Mouse (Mus musculus): ENCODE measurements around the gene Nmi. TPM values are rescaled to one million over a fixed set of nuclear protein-coding genes. Genes with fewer than 3 reads are reported as not detected.
"Not testable (repeated sequence)": the region's sequence is repeated elsewhere in the genome, so short reads cannot be mapped to it uniquely, and the experiment has no call there.

The Nmi gene
- polyA plus RNA-seq (2012; fragmentation: generic; extraction: Trizol): 3.2 TPM

DNA sequence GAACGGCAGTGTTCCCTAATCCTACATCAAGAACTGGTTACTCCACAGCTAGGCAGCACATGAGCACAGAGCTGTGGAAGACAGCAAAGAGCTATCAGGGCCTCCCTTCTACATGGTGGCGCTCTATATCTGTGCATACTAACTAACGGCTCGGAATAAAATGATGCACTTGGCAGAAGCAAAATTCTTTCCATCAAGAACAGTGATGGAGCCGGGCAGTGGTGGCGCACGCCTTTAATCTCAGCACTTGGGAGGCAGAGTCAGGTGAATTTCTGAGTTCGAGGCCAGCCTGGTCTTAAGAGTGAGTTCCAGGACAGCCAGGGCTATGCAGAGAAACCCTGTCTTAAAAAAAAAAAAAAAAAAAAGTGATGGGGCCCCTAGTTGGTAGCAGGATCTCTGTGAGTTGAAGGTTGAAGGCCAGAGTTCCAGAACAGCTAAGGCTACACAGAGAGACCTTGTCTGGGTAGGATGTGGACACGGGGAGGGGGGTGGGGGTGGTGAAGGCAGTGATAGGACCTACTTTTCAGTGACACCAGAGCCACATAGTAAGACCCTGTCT, at the start of gene Nmi:
TSS of gene Nmi (minus strand) at position 85 of the 559 bp plus-strand sequence.
- H3K36me3 ChIP-seq (ENCODE audit: control insufficient read depth, insufficient read depth): no peaks in the 10 kb centered on the region
- TF ChIP-seq CEBPB (IDR thresholded peaks at IDR 0.05; ENCODE audit: insufficient read depth, poor library complexity, severe bottlenecking): no peak
- H3K4me2 ChIP-seq (ENCODE audit: low read depth): peak within 1 kb of the TSS; percentile 84
- H3K27me3 ChIP-seq (ENCODE audit: control insufficient read depth, insufficient read depth, insufficient read length): no peaks in the 10 kb centered on the region
- H3K79me2 ChIP-seq (ENCODE audit: control insufficient read depth, insufficient read depth): no peaks in the 10 kb centered on the region
- peak within 1 kb of the TSS; percentile 26 for H3K4me3 ChIP-seq
- H3ac ChIP-seq (ENCODE audit: control insufficient read depth, insufficient read length): no peak within 1 kb of the TSS

- H3K4me2 ChIP-seq (ENCODE audit: low read depth): no peak overlapping the region
- no peaks in the 10 kb centered on the region for H3K27me3 ChIP-seq (ENCODE audit: control insufficient read depth, insufficient read depth, insufficient read length)
- no peak overlapping the region for H3K4me3 ChIP-seq
- no peaks in the 10 kb centered on the region for H3K79me2 ChIP-seq (ENCODE audit: control insufficient read depth, insufficient read depth)
- no peak for TF ChIP-seq TCF3 (IDR thresholded peaks at IDR 0.05; ENCODE audit: insufficient read length, low read depth)
- TF ChIP-seq CEBPB (IDR thresholded peaks at IDR 0.05; ENCODE audit: insufficient read depth, poor library complexity, severe bottlenecking): no peak
- TF ChIP-seq E2F4 (IDR thresholded peaks at IDR 0.05; ENCODE audit: insufficient read depth): no peak
- no peak for TF ChIP-seq POLR2A (IDR thresholded peaks at IDR 0.05; ENCODE audit: insufficient read length, low read depth)
- TF ChIP-seq TCF12 (IDR thresholded peaks at IDR 0.05; ENCODE audit: insufficient read depth, poor library complexity, severe bottlenecking): no peak
- no peaks in the 10 kb centered on the region for H3K36me3 ChIP-seq (ENCODE audit: control insufficient read depth, insufficient read depth)
- no peak overlapping the region for H3ac ChIP-seq (ENCODE audit: control insufficient read depth, insufficient read length)
These were observed 43.1 kb upstream of the Nmi start for GRCm38 (mm10) chr2:52016361-52016760.

DNA sequence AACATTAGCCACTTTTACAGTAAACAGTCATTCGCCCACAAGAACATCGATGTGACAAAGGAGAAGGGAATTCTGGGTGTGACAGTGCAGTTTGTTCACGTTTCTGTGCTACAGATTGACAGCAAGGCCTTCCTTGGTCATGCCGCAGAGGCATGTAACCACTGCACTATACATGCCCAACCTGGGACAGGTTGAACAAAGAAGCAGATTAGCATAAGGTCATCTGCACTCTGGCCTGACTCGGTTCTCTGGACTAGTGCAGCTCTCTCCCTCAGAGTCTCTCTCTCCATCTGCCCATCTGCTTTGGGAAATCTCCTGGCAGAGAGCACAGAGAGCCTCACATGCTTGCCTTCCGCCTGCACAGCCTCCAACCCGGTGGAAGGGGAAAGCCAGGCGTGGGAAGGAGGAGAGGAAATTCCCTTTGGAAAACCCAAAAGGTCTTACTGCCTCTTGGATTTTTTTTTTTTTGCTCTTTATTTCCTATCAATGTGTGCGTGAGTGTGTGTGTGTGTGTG, 40.1 kb upstream of the Nmi start:
- TF ChIP-seq E2F4 (IDR thresholded peaks at IDR 0.05; ENCODE audit: insufficient read depth): no peak
- no peak for TF ChIP-seq POLR2AphosphoS2 (IDR thresholded peaks at IDR 0.05; ENCODE audit: insufficient read length, low read depth)
- TF ChIP-seq MYOG (IDR thresholded peaks at IDR 0.05; ENCODE audit: control insufficient read depth in 1 of 3, insufficient read depth in 1 of 3, insufficient read length in 2 of 3, low read depth in 2 of 3): no peak
- TF ChIP-seq MYOD1 (IDR thresholded peaks at IDR 0.05; ENCODE audit: control insufficient read depth in 1 of 3, insufficient read length in 2 of 3, low read depth in 2 of 3): no peak
- TF ChIP-seq CEBPB (IDR thresholded peaks at IDR 0.05; ENCODE audit: insufficient read depth, poor library complexity, severe bottlenecking): no peak
- no peak for TF ChIP-seq SRF (IDR thresholded peaks at IDR 0.05; ENCODE audit: control insufficient read depth, insufficient read length, low read depth)
- TF ChIP-seq POLR2A (IDR thresholded peaks at IDR 0.05; ENCODE audit: insufficient read length, low read depth): no peak
- no peak for TF ChIP-seq TCF3 (IDR thresholded peaks at IDR 0.05; ENCODE audit: insufficient read length, low read depth)
- no peak for TF ChIP-seq MAX (IDR thresholded peaks at IDR 0.05; ENCODE audit: low read depth)
- TF ChIP-seq REST (IDR thresholded peaks at IDR 0.05; ENCODE audit: insufficient read depth, insufficient read length): no peak
- TF ChIP-seq TCF12 (IDR thresholded peaks at IDR 0.05; ENCODE audit: insufficient read depth, poor library complexity, severe bottlenecking): no peak
- no peak for TF ChIP-seq USF1 (IDR thresholded peaks at IDR 0.05; ENCODE audit: low read depth)
- Histone ChIP-seq H3K36me3 (ENCODE audit: control insufficient read depth, insufficient read depth) (no peaks in the 10 kb centered on the region), H3K27me3 (ENCODE audit: control insufficient read depth, insufficient read depth, insufficient read length) (no peaks in the 10 kb centered on the region), H3K79me2 (ENCODE audit: control insufficient read depth, insufficient read depth) (no peaks in the 10 kb centered on the region), H3K4me3 (no peak overlapping the region), H3ac (ENCODE audit: control insufficient read depth, insufficient read length) (no peak overlapping the region), H3K4me2 (ENCODE audit: low read depth) (no peak overlapping the region)

DNA sequence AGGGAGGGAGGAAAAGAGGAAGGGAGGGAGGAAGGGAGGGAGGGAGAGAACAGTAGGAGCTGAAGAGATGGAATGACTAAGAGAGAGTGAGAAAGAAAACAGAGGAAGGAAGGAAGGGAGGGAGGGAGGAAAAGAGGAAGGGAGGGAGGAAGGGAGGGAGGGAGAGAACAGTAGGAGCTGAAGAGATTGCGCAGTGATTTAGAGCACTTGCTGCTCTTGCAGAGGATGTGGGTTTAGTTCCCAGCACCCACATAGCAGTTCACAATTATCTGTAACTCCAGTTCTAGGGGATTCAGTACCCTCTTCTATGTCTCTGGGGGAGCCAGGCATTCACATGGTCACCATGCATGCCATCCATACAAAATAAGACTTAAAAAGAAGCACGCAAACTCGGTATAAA, 38.5 kb upstream of the Nmi start:
- not testable (repeated sequence) for H3K27me3 ChIP-seq (ENCODE audit: control insufficient read depth, insufficient read depth, insufficient read length); H3K4me3 ChIP-seq; H3K36me3 ChIP-seq (ENCODE audit: control insufficient read depth, insufficient read depth); H3K79me2 ChIP-seq (ENCODE audit: control insufficient read depth, insufficient read depth); H3ac ChIP-seq (ENCODE audit: control insufficient read depth, insufficient read length); H3K4me2 ChIP-seq (ENCODE audit: low read depth)
- TF ChIP-seq CEBPB (IDR thresholded peaks at IDR 0.05; ENCODE audit: insufficient read depth, poor library complexity, severe bottlenecking): peak; percentile 68; the same call in 1 of the 2 replicates

DNA sequence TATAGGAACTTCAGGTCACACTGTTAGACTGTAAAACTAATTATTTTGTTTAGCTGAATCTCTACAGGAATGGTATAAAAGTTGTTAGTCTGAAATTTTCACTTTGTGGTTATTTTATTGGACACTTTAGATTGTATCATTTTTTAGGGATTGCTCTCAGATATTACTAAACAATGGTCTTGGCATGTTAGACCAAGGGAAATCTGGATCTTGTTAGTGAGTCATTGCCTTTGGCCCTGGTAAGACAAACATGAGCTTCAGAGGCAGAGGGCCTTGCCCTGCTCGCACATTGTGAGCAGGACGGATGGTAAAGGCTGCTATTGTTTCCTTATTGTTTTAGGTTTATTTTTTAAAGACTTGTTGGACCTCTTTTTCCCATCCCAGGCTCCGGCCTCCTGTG, 33.1 kb upstream of the Nmi start:
- Histone ChIP-seq H3K27me3 (ENCODE audit: control insufficient read depth, insufficient read depth, insufficient read length) (no peaks in the 10 kb centered on the region), H3K4me2 (ENCODE audit: low read depth) (peak overlapping the region; percentile 2), H3K4me3 (no peak overlapping the region), H3K79me2 (ENCODE audit: control insufficient read depth, insufficient read depth) (no peaks in the 10 kb centered on the region), H3ac (ENCODE audit: control insufficient read depth, insufficient read length) (no peak overlapping the region), H3K36me3 (ENCODE audit: control insufficient read depth, insufficient read depth) (no peaks in the 10 kb centered on the region)
- TF ChIP-seq CEBPB (IDR thresholded peaks at IDR 0.05; ENCODE audit: insufficient read depth, poor library complexity, severe bottlenecking) (peak; percentile 83), POLR2AphosphoS2 (IDR thresholded peaks at IDR 0.05; ENCODE audit: insufficient read length, low read depth) (no peak)

DNA sequence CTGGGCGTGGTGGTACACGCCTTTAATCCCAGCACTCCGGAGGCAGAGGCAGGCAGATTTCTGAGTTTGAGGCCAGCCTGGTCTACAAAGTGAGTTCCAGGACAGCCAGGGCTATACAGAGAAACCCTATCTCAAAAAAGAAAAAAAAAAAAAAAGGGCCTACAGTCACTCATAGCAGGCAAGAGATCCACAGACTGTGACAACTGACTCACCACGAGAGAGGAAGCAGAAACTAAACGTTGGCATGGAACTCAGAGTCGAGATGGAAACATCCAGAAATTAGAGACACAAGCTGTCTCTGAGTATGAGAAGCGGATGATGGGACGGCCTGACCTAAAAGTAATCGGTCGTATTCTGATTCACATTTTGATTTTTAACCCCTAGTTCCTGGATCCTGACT, 29.0 kb upstream of the Nmi start:
- H3K4me3 ChIP-seq; H3K4me2 ChIP-seq (ENCODE audit: low read depth): not testable (repeated sequence)

More for the DNA sequence above, 29.0 kb upstream of the Nmi start:
- H3K79me2 ChIP-seq (ENCODE audit: control insufficient read depth, insufficient read depth); H3K27me3 ChIP-seq (ENCODE audit: control insufficient read depth, insufficient read depth, insufficient read length); H3K36me3 ChIP-seq (ENCODE audit: control insufficient read depth, insufficient read depth); H3ac ChIP-seq (ENCODE audit: control insufficient read depth, insufficient read length): not testable (repeated sequence)

Measured in myocyte (in vitro differentiated cells).